Mouse (Mus musculus) limb, embryonic 15.5 days (tissue): ENCODE results near the gene Stat5a. TPM values are rescaled to one million over a fixed set of nuclear protein-coding genes. Genes with fewer than 3 reads are reported as not detected.

Experiments
- ATAC-seq: fragments of 200-750 bp; cut with Nextera tagmentation; 2 replicates; pipeline ENCODE4 v1.8.0; 2017; ENCODE audit warnings: low read depth, moderate TSS enrichment; ENCODE audit not compliant: insufficient number of reproducible peaks, low FRiP score, low TSS enrichment
- H3K27ac ChIP-seq: fragments of 300-500 bp; sonication (generic); 2 replicates; pipeline ENCODE4 v1.5.1; 2015; ENCODE audit warnings: moderate library complexity, mild to moderate bottlenecking, inconsistent platforms
- H3K27me3 ChIP-seq: fragments of 300-500 bp; sonication (generic); 2 replicates; pipeline ENCODE4 v1.6.1; 2015; ENCODE audit warnings: inconsistent platforms
- H3K36me3 ChIP-seq: fragments of 300-500 bp; sonication (generic); 2 replicates; pipeline ENCODE4 v1.6.1; 2015; ENCODE audit warnings: inconsistent platforms
- H3K4me1 ChIP-seq: fragments of 300-500 bp; sonication (generic); 2 replicates; pipeline ENCODE4 v1.6.1; 2015; ENCODE audit warnings: inconsistent platforms
- H3K4me2 ChIP-seq: fragments of 300-500 bp; sonication (generic); 2 replicates; pipeline ENCODE4 v1.6.1; 2015; ENCODE audit warnings: mild to moderate bottlenecking, inconsistent platforms
- H3K4me3 ChIP-seq: fragments of 300-500 bp; sonication (generic); 2 replicates; pipeline ENCODE4 v1.5.1; 2015; ENCODE audit warnings: mild to moderate bottlenecking, inconsistent platforms
- H3K9ac ChIP-seq: fragments of 300-500 bp; sonication (generic); 2 replicates; pipeline ENCODE4 v1.6.1; 2015; ENCODE audit warnings: inconsistent platforms
- H3K9me3 ChIP-seq: fragments of 300-500 bp; sonication (generic); 2 replicates; pipeline ENCODE4 v1.6.1; 2016; ENCODE audit warnings: inconsistent platforms
- WGBS: fragments of 180-500 bp; shearing (Covaris S2); methylation state at CpG from one replicate; pipeline ENCODE4 v1.1.7; 2015; 5-methylcytosine and 5-hydroxymethylcytosine counted together
- polyA plus RNA-seq: library from polyadenylated mRNA; unstranded; fragments of >200 nt; fragmentation: Nextera tagmentation; extraction: Ambion mirVana; gene quantifications from 2 replicates; pipeline ENCODE4 v1.2.1, GENCODE M21; 2015

Gene Stat5a
- polyA plus RNA-seq, 1 experiment from 2014 or later: 9.4 TPM

DNA sequence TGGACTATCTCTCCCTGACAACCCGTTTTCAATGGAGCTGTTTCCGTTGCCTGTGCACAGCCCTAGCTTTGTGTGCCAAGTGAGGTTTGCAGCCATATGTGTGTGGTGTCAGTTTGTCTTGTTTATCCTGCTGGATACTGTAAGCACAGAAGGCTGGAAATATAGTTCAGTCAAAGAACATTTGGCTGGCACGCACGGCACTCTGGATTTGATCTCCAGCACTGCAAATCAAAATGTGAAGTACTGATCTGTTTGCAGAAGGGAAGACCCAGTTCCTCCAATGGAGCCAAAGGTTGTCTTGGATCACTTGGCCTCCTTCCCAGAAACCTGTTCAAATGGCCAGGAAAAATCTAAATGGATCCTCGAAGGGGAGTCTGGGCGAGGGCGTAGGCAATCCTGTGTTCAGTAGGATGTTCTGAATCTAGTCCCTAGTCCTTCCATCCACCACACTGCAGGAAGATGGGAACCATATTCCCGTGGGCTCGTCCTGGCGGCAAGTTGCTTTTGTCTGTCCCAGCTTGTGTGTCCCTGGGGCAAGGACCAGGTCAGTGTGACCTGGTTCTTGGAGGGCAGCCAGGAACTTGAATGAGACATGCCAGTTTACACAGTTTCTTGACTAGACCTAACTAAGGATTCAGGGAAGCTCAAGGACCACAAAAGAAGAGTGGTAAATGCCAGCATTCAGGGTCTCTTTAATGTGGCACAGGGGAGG lies 11.3 kb downstream of the Stat5a start:
- Histone ChIP-seq H3K27me3 (no peaks in the 10 kb centered on the region), H3K4me1 (no peaks in the 10 kb centered on the region), H3K4me3 (no peak overlapping the region), H3K27ac (no peak overlapping the region), H3K9ac (no peak overlapping the region), H3K9me3 (no peaks in the 10 kb centered on the region), H3K36me3 (no peaks in the 10 kb centered on the region), H3K4me2 (no peak overlapping the region)
- ATAC-seq: no peak
- WGBS: 74% methylated on average over 10 of the region's 10 CpGs

DNA sequence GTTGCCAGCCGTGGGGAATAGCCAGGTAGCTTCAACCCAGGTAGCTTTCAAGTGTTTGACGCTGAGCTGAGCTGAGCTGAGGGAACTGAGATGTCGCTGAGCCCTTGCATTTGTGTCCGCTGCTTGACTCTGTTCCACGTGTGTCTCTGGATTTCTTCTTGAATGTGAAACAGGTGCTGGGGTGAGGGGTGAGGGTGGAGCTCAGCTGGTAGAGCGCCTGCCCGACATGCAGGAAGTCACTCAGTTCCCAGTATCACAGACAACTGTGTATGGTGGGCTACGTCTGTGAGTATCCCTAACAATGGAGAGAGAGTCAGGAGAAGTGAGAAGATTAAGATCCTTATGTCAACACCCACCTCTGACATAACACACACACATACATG lies 11.8 kb downstream of the Stat5a start:
- Histone ChIP-seq H3K4me3 (no peak overlapping the region), H3K36me3 (no peaks in the 10 kb centered on the region), H3K27ac (no peak overlapping the region), H3K4me2 (no peak overlapping the region), H3K9ac (no peak overlapping the region), H3K4me1 (no peaks in the 10 kb centered on the region), H3K27me3 (no peaks in the 10 kb centered on the region), H3K9me3 (no peaks in the 10 kb centered on the region)
- no peak for ATAC-seq
- WGBS: 66% methylated on average over 8 of the region's 8 CpGs

DNA sequence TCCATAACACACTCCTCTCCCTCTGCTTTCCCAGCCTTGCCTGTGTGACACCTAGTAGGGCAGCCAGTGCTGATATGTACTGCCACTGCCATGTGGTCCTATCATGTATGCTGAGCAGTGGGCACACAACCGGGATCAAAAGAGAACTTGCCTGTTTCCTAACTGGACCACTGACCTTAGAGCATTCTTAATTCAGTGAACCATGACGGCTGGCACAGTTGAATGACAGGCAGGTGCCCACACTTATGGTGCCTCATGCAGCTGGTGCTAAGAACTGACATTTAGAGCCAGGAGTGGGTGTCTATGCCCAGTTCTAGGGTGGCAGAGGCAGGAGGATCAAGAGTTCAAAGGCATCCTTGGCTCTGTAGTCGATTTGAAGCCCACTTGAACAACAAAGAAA lies 16.6 kb downstream of the Stat5a start:
- H3K9ac ChIP-seq: no peak overlapping the region
- no peak for ATAC-seq
- H3K9me3 ChIP-seq: no peaks in the 10 kb centered on the region
- WGBS: 84% methylated on average over 3 of the region's 3 CpGs
- 0 out of 2 replicates have a peak, but pooled peaks cover 5% of the 10 kb centered on the region for H3K36me3 ChIP-seq
- no peaks in the 10 kb centered on the region for H3K4me1 ChIP-seq
- no peaks in the 10 kb centered on the region for H3K27me3 ChIP-seq
- no peak overlapping the region for H3K27ac ChIP-seq
- no peak overlapping the region for H3K4me2 ChIP-seq
- H3K4me3 ChIP-seq: no peak overlapping the region

DNA sequence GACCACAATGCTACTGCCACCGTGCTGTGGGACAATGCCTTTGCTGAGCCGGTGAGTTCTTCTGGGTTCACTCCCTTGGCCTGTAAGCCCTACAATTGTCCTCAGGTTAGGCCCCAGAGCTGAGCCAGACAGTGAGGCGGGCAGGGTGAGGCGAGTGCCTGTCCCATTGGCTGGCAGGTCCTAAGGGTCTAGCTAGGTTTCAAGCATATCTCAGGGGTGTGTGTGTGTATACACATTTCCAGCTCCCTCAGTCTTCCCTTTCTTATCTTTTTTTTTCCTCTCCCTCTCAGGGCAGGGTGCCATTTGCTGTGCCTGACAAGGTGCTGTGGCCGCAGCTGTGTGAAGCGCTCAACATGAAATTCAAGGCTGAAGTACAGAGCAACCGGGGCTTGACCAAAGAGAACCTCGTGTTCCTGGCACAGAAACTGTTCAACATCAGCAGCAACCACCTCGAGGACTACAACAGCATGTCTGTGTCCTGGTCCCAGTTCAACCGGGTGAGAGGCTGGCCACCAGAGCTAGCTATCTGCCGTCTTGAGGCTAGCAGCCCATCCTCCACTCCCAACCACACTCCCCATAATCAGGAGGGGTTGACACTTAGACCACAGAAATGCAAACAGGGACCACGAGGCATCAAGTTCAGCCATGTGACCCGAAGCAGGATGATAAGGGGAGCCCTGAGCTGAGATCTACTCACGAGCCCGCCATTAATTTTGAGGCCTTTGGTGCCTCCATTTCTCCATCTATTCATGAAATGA lies 20.3 kb downstream of the Stat5a start:
- H3K4me2 ChIP-seq: no peak overlapping the region
- H3K4me3 ChIP-seq: no peak overlapping the region
- peaks cover 12% of the 10 kb centered on the region for H3K36me3 ChIP-seq
- no peaks in the 10 kb centered on the region for H3K4me1 ChIP-seq
- no peak overlapping the region for H3K9ac ChIP-seq
- no peaks in the 10 kb centered on the region for H3K27me3 ChIP-seq
- no peaks in the 10 kb centered on the region for H3K9me3 ChIP-seq
- 83% methylated on average over 15 of the region's 15 CpGs for WGBS
- ATAC-seq: no peak
- no peak overlapping the region for H3K27ac ChIP-seq

DNA sequence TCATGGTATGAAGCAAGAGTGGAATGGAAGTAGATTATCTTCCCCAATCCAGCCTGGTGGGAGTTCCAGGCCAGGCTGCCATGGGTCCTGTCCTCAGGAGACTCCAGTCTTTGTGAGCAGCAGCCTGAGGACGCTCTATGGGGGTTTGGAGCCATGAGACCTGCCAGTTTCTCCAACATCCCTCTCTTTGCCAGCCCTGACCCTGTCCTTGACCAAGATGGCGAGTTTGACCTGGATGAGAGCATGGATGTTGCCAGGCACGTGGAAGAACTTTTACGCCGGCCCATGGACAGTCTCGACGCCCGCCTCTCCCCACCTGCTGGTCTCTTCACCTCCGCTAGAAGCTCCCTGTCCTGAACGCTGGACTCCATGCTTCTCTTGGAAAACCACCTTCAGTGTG lies 24.5 kb downstream of the Stat5a start:
- no peak overlapping the region for H3K4me3 ChIP-seq
- H3K4me1 ChIP-seq: no peaks in the 10 kb centered on the region
- H3K9me3 ChIP-seq: no peaks in the 10 kb centered on the region
- WGBS: 85% methylated on average over 10 of the region's 10 CpGs
- peaks cover 42% of the 10 kb centered on the region for H3K36me3 ChIP-seq
- H3K27me3 ChIP-seq: no peaks in the 10 kb centered on the region
- no peak overlapping the region for H3K27ac ChIP-seq
- H3K9ac ChIP-seq: no peak overlapping the region
- H3K4me2 ChIP-seq: no peak overlapping the region
- ATAC-seq: no peak

DNA sequence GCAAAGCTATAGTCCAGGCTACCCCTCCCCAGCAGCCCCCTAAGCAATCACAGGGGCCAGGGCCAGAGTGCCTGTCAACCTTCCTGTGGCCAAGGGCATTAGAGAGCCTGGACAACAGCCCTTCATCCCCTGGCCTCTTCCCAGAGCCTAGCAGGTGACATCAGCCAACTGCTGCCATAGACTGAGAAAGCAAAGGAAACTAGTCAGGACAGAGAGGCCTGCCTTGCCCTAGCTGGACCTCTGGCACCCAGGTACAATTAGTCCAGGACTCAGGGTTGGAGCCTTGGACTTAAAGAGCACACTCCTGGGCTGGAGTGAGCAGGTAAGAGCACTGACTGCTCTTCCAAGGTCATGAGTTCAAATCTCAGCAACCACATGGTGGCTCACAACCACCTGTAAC lies 26.3 kb downstream of the Stat5a start:
- Histone ChIP-seq H3K9ac (no peak overlapping the region), H3K27ac (no peak overlapping the region), H3K36me3 (peaks cover 58% of the 10 kb centered on the region), H3K4me3 (no peak overlapping the region), H3K9me3 (no peaks in the 10 kb centered on the region), H3K4me2 (no peak overlapping the region), H3K4me1 (no peaks in the 10 kb centered on the region), H3K27me3 (no peaks in the 10 kb centered on the region)
- no peak for ATAC-seq

DNA sequence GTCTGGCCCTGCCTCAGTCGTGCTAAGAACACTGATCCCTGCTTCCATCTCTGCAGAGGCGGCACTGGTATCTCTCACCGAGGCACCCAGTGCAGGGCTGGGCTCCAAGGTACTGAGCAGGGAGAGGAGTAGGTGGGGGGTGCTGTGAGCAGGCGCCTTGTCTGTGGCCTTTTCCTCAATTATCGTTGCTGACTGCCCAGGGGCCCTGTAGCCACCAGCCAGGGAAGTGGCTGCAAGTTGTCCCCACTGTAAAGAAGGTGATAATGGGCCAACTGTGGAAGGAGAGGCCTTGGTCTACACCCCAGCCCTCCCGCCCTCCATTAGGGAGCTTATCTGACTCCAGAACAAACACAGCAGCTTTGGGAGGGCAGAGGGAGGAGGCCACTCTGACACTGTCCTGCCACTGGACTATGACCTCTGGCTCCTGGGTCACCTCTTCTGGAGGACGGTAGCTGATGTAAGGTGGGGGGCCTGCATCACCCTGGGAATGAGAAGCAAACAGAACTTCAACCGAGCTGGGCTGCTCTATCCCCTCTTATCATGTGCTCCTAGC lies 27.1 kb downstream of the Stat5a start:
- 50% methylated on average over 8 of the region's 8 CpGs for WGBS
- no peaks in the 10 kb centered on the region for H3K4me1 ChIP-seq
- no peak overlapping the region for H3K9ac ChIP-seq
- H3K27me3 ChIP-seq: no peaks in the 10 kb centered on the region
- ATAC-seq: no peak
- no peak overlapping the region for H3K4me3 ChIP-seq
- peaks cover 66% of the 10 kb centered on the region for H3K36me3 ChIP-seq
- H3K27ac ChIP-seq: no peak overlapping the region
- H3K4me2 ChIP-seq: no peak overlapping the region
- no peaks in the 10 kb centered on the region for H3K9me3 ChIP-seq

DNA sequence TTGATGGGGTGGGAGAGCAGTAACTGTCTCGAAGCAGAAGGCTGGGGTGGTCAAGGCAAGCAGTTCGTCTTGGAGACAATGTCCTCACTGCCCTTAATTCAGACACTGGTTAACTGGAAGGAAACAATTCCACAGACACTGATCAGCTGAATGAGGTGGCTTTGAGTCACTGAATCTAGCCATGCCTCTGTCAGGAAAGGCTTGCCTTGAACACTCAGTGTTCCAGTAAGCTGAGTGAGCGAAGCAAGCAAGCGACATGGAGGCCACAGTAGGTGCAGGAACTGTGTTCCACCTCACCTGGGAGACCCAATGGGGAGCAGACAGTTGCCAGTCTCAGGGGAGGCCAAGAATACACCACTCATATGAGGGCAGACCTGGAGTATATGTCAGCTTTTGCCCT lies 28.1 kb downstream of the Stat5a start:
- H3K9me3 ChIP-seq: no peaks in the 10 kb centered on the region
- H3K27me3 ChIP-seq: no peaks in the 10 kb centered on the region
- H3K27ac ChIP-seq: no peak overlapping the region
- H3K4me2 ChIP-seq: no peak overlapping the region
- no peak overlapping the region for H3K4me3 ChIP-seq
- 90% methylated on average over 4 of the region's 4 CpGs for WGBS
- H3K4me1 ChIP-seq: no peaks in the 10 kb centered on the region
- ATAC-seq: no peak
- H3K36me3 ChIP-seq: peaks cover 72% of the 10 kb centered on the region
- no peak overlapping the region for H3K9ac ChIP-seq

DNA sequence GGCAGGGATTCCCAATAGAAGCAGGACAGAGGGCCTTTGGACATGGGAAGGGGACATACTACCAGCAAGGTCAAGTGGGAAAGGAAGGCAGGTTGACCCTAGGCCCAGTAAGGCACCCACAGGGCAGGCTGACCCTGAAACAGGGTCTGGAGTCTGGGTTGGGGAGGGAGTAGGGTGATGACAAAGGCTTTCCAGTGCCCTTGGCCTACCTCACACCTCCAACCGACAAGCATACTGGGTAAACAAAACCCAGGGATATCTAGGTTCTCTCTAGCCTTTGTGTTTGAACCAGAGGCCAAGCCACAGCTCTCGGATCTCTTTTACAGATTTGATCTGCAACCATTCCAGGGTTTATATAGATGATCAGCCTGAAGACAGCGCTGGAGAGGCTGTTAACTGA lies 28.6 kb downstream of the Stat5a start:
- no peak overlapping the region for H3K4me3 ChIP-seq
- no peak overlapping the region for H3K9ac ChIP-seq

DNA sequence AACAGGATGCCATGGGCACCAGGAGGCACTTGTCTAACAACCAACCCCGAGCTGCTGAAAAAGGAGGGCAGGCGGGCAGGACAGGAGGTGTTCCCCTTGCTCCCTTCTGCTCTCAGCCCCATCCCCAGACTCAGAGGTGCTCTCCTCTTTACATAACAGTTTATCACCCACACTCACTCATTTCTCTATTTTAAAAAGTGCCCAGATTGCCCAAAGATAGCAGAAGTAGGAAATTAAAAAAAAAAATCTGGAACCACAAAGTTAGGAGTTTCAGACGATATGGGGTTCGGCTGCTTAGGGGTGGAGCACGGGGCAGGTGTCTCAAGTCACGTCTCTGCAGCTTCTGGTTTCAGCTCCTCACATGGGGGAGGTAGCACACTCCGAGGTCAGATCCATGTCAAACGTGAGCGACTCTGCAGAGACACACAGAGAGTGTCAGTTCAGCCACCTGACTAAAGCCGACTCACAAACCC lies 29.2 kb downstream of the Stat5a start:
- H3K9ac ChIP-seq: no peak overlapping the region
- no peak overlapping the region for H3K4me2 ChIP-seq
- peaks cover 80% of the 10 kb centered on the region for H3K36me3 ChIP-seq
- ATAC-seq: no peak
- no peaks in the 10 kb centered on the region for H3K4me1 ChIP-seq
- no peak overlapping the region for H3K27ac ChIP-seq
- H3K9me3 ChIP-seq: no peaks in the 10 kb centered on the region
- no peak overlapping the region for H3K4me3 ChIP-seq
- WGBS: 54% methylated on average over 10 of the region's 10 CpGs
- H3K27me3 ChIP-seq: no peaks in the 10 kb centered on the region

More for the DNA sequence above, 28.6 kb downstream of the Stat5a start:
- Histone ChIP-seq H3K4me2 (no peak overlapping the region), H3K27me3 (no peaks in the 10 kb centered on the region), H3K27ac (no peak overlapping the region), H3K36me3 (peaks cover 76% of the 10 kb centered on the region), H3K9me3 (no peaks in the 10 kb centered on the region), H3K4me1 (no peaks in the 10 kb centered on the region)
- 89% methylated on average over 3 of the region's 3 CpGs for WGBS
- no peak for ATAC-seq

DNA sequence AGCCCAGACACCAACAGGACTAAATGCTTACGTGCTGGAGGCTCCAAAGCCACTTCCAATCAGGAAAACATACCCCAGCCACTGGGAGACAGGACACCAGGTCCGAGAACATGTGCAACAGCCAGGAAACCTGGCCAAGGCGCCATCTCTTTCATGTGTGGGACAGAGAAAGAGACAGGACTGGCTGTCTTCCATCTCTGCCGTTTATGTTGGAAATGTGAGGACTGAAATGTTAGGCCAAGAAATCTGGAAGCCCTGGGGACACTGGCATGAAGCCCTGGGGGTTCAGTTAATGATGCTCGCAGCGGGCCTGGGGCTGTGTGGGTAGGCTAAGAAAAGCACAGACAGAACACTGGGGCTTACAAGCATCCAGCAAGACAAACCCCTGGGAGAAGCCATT lies 31.3 kb downstream of the Stat5a start:
- WGBS: 74% methylated on average over 6 of the region's 6 CpGs
- Histone ChIP-seq H3K36me3 (peaks cover 88% of the 10 kb centered on the region), H3K27me3 (no peaks in the 10 kb centered on the region), H3K4me3 (no peak overlapping the region), H3K9me3 (no peaks in the 10 kb centered on the region), H3K9ac (no peak overlapping the region), H3K4me2 (no peak overlapping the region), H3K4me1 (no peaks in the 10 kb centered on the region), H3K27ac (no peak overlapping the region)
- ATAC-seq: no peak
